In genomic region chr4:137941131-137941844, GRCm38 (mm10) we compare ENCODE assay signal across 12 mouse cellular contexts. TPM values are rescaled to one million over a fixed set of nuclear protein-coding genes. Genes with fewer than 3 reads are reported as not detected.
A peak's percentile ranks its signal among the peaks of the same experiment; 100 is the strongest.
DNase-seq lines count a peak whose midpoint lies in the region; ATAC-seq and TF ChIP-seq lines count a peak whose summit lies in the region.
"Had no signal": no experiment of that assay in that cellular context is flagged by ENCODE, and none has a peak within 500 bp of the region (broad histone marks: within the 10 kb centered on the region; RNA-seq: fewer than 3 reads in every experiment).

No protein-coding gene starts in this region.

- H3K27me3 ChIP-seq in hindbrain, embryonic 14.5 days (ENCODE audit: control insufficient read depth, insufficient read depth, low read length), result no peaks in the 10 kb centered on the region
- H3K27me3 ChIP-seq in hindbrain, embryonic 10.5 days (ENCODE audit: insufficient read depth, poor library complexity, severe bottlenecking), result no peaks in the 10 kb centered on the region
- H3K27me3 ChIP-seq in midbrain, embryonic 12.5 days, result no peaks in the 10 kb centered on the region
- H3K27me3 ChIP-seq in midbrain, embryonic 11.5 days (ENCODE audit: control insufficient read depth, insufficient read depth, low read length), result no peaks in the 10 kb centered on the region
- no peaks in the 10 kb centered on the region for H3K27me3 ChIP-seq in embryonic facial prominence, embryonic 15.5 days
- no peaks in the 10 kb centered on the region for H3K27me3 ChIP-seq in stomach, postnatal 0 days (ENCODE audit: control insufficient read depth, insufficient read depth, low read length)
- H3K27me3 ChIP-seq: Patski had no signal

- no peak for ATAC-seq in hindbrain, embryonic 14.5 days (ENCODE audit: low FRiP score)
- no peak for ATAC-seq in midbrain, embryonic 12.5 days (ENCODE audit: low FRiP score, low read depth)
- no peak for ATAC-seq in midbrain, embryonic 11.5 days (ENCODE audit: low FRiP score)
- ATAC-seq in embryonic facial prominence, embryonic 15.5 days (ENCODE audit: insufficient number of reproducible peaks, low FRiP score, low TSS enrichment, low read depth), result no peak
- ATAC-seq in stomach, postnatal 0 days (ENCODE audit: low FRiP score, low TSS enrichment), result no peak; the same call in 1 of the 2 replicates
- ATAC-seq: Patski had no signal

- H3K4me2 ChIP-seq in hindbrain, embryonic 14.5 days (replicated peaks), result no peak overlapping the region
- H3K4me2 ChIP-seq in midbrain, embryonic 12.5 days (replicated peaks), result no peak overlapping the region
- no peak overlapping the region for H3K4me2 ChIP-seq in midbrain, embryonic 11.5 days
- H3K4me2 ChIP-seq in embryonic facial prominence, embryonic 15.5 days (replicated peaks), result no peak overlapping the region
- H3K4me2 ChIP-seq in stomach, postnatal 0 days (replicated peaks; ENCODE audit: low read depth), result no peak overlapping the region

- peak; percentile 11; the same call in 1 of the 2 replicates for TF ChIP-seq CTCF in stomach, postnatal 0 days (IDR thresholded peaks at IDR 0.05; ENCODE audit: low read depth)

- no peaks in the 10 kb centered on the region for H3K9me3 ChIP-seq in hindbrain, embryonic 14.5 days (ENCODE audit: control insufficient read depth, low read length)
- H3K9me3 ChIP-seq in hindbrain, embryonic 10.5 days, result no peaks in the 10 kb centered on the region
- H3K9me3 ChIP-seq in midbrain, embryonic 12.5 days, result no peaks in the 10 kb centered on the region
- no peaks in the 10 kb centered on the region for H3K9me3 ChIP-seq in midbrain, embryonic 11.5 days (ENCODE audit: control insufficient read depth, low read length)
- H3K9me3 ChIP-seq in embryonic facial prominence, embryonic 15.5 days (replicated peaks), result no peaks in the 10 kb centered on the region
- no peaks in the 10 kb centered on the region for H3K9me3 ChIP-seq in stomach, postnatal 0 days (ENCODE audit: control insufficient read depth, low read length)

- TF ChIP-seq EP300 in stomach, postnatal 0 days (optimal IDR thresholded peaks at IDR 0.05), result no peak

- WGBS in hindbrain, embryonic 14.5 days, result 93% methylated on average over 12 of the region's 12 CpGs
- 95% methylated on average over 12 of the region's 12 CpGs for WGBS in hindbrain, embryonic 10.5 days
- WGBS in midbrain, embryonic 12.5 days, result 93% methylated on average over 12 of the region's 12 CpGs
- WGBS in midbrain, embryonic 11.5 days, result 94% methylated on average over 12 of the region's 12 CpGs
- WGBS in embryonic facial prominence, embryonic 15.5 days, result 88% methylated on average over 12 of the region's 12 CpGs
- 90% methylated on average over 12 of the region's 12 CpGs for WGBS in stomach, postnatal 0 days

- no peak for DNase-seq in hindbrain, embryonic 14.5 days (ENCODE audit: low spot score)
- no peak for DNase-seq in hindbrain, embryonic 10.5 days (ENCODE audit: low spot score)
- DNase-seq in midbrain, embryonic 11.5 days (ENCODE audit: low spot score, missing footprints), result no peak
- no peak for DNase-seq in stomach, postnatal 0 days (ENCODE audit: low spot score)
- no peak for DNase-seq in spleen, postnatal 36 days (ENCODE audit: low spot score in 2 of 2)
- DNase-seq: kidney, adult 2 months; left cerebral cortex, postnatal 4 days; thymus, postnatal 4 days had no signal

- peaks cover 25% of the 10 kb centered on the region for H3K4me1 ChIP-seq in hindbrain, embryonic 14.5 days (replicated peaks; ENCODE audit: control insufficient read depth, insufficient read depth, low read length)
- peaks cover 20% of the 10 kb centered on the region for H3K4me1 ChIP-seq in hindbrain, embryonic 10.5 days (replicated peaks)
- peaks cover 21% of the 10 kb centered on the region for H3K4me1 ChIP-seq in midbrain, embryonic 12.5 days
- peaks cover 13% of the 10 kb centered on the region for H3K4me1 ChIP-seq in midbrain, embryonic 11.5 days (ENCODE audit: control insufficient read depth, insufficient read depth, low read length)
- peaks cover 5% of the 10 kb centered on the region; the same call in 1 of the 2 replicates for H3K4me1 ChIP-seq in embryonic facial prominence, embryonic 15.5 days
- no peaks in the 10 kb centered on the region for H3K4me1 ChIP-seq in stomach, postnatal 0 days (replicated peaks; ENCODE audit: control insufficient read depth, insufficient read depth)

- no peak overlapping the region for H3K4me3 ChIP-seq in hindbrain, embryonic 14.5 days (replicated peaks; ENCODE audit: low read length)
- H3K4me3 ChIP-seq in hindbrain, embryonic 10.5 days, result no peak overlapping the region
- no peak overlapping the region for H3K4me3 ChIP-seq in midbrain, embryonic 12.5 days
- H3K4me3 ChIP-seq in midbrain, embryonic 11.5 days (ENCODE audit: low read depth, low read length), result no peak overlapping the region
- H3K4me3 ChIP-seq in embryonic facial prominence, embryonic 15.5 days (replicated peaks), result no peak overlapping the region
- no peak overlapping the region for H3K4me3 ChIP-seq in stomach, postnatal 0 days (ENCODE audit: low read depth, low read length)
- H3K4me3 ChIP-seq: erythroblast, embryonic 14.5 days had no signal

- 0 out of 2 replicates have a peak overlapping the region, but pooled peaks have one; percentile 57 for H3K27ac ChIP-seq in hindbrain, embryonic 14.5 days
- no peak overlapping the region for H3K27ac ChIP-seq in hindbrain, embryonic 10.5 days
- H3K27ac ChIP-seq in midbrain, embryonic 12.5 days (replicated peaks), result 0 out of 2 replicates have a peak overlapping the region, but pooled peaks have one; percentile 1
- no peak overlapping the region; the same call in 1 of the 2 replicates for H3K27ac ChIP-seq in midbrain, embryonic 11.5 days (ENCODE audit: low read depth, low read length)
- H3K27ac ChIP-seq in embryonic facial prominence, embryonic 15.5 days (replicated peaks), result 0 out of 2 replicates have a peak overlapping the region, but pooled peaks have one; percentile 34
- no peak overlapping the region for H3K27ac ChIP-seq in stomach, postnatal 0 days (replicated peaks)

- peaks cover 57% of the 10 kb centered on the region for H3K36me3 ChIP-seq in hindbrain, embryonic 14.5 days (replicated peaks; ENCODE audit: control insufficient read depth, insufficient read depth)
- H3K36me3 ChIP-seq in hindbrain, embryonic 10.5 days, result peaks cover 97% of the 10 kb centered on the region
- H3K36me3 ChIP-seq in midbrain, embryonic 12.5 days, result peaks cover 25% of the 10 kb centered on the region; the same call in 1 of the 2 replicates
- H3K36me3 ChIP-seq in midbrain, embryonic 11.5 days (ENCODE audit: control insufficient read depth, insufficient read depth, low read length), result peaks cover 7% of the 10 kb centered on the region
- H3K36me3 ChIP-seq in embryonic facial prominence, embryonic 15.5 days, result peaks cover 98% of the 10 kb centered on the region
- H3K36me3 ChIP-seq in stomach, postnatal 0 days (ENCODE audit: control insufficient read depth, insufficient read depth, low read length), result peaks cover 35% of the 10 kb centered on the region

- H3K9ac ChIP-seq in hindbrain, embryonic 14.5 days, result no peak overlapping the region
- H3K9ac ChIP-seq in midbrain, embryonic 12.5 days (replicated peaks), result no peak overlapping the region
- H3K9ac ChIP-seq in midbrain, embryonic 11.5 days (ENCODE audit: low read length), result no peak overlapping the region
- no peak overlapping the region for H3K9ac ChIP-seq in embryonic facial prominence, embryonic 15.5 days
- no peak overlapping the region for H3K9ac ChIP-seq in stomach, postnatal 0 days (ENCODE audit: low read length)

RNA-seq across cellular contexts. Expression of gene Eif4g3, which starts 51.5 kb away (rescaled TPM):
- polyA plus RNA-seq in hindbrain, embryonic 14.5 days (2014; fragmentation: Nextera tagmentation; extraction: Ambion mirVana), result 59.7 and 65.3 TPM in 2 replicates
- polyA plus RNA-seq in hindbrain, embryonic 10.5 days (2016; fragmentation: Nextera tagmentation; extraction: Ambion mirVana), result 38.1 and 42.4 TPM in 2 replicates
- 61.6 and 62.8 TPM in 2 replicates for polyA plus RNA-seq in midbrain, embryonic 12.5 days (2016; fragmentation: Nextera tagmentation; extraction: Ambion mirVana)
- polyA plus RNA-seq in midbrain, embryonic 11.5 days (2014; fragmentation: Nextera tagmentation; extraction: Ambion mirVana), result 39.5 and 41.9 TPM in 2 replicates
- 34.7 and 36.2 TPM in 2 replicates for polyA plus RNA-seq in embryonic facial prominence, embryonic 15.5 days (2015; fragmentation: Nextera tagmentation; extraction: Ambion mirVana)
- polyA plus RNA-seq in stomach, postnatal 0 days (2015; fragmentation: Nextera tagmentation; extraction: Ambion mirVana), result 11.4 and 11.9 TPM in 2 replicates

Comparison
In these comparisons a context has a peak if more than half of its experiments do, and no peak if none do; other contexts are left out.
1. H3K27ac ChIP-seq: peak in hindbrain, embryonic 14.5 days (single experiment), midbrain, embryonic 12.5 days (single experiment) and embryonic facial prominence, embryonic 15.5 days (single experiment); none in hindbrain, embryonic 10.5 days (single experiment), midbrain, embryonic 11.5 days (single experiment) and stomach, postnatal 0 days (single experiment).